Mouse (Mus musculus) CD4-positive, CD25-positive, alpha-beta regulatory T cell, adult 2 months (primary cell): ENCODE measurements at regions not wholly inside any gene's neighbourhood (a gene's known extent, or its start where the extent isn't known, plus 50 kb on each side); places are given as distances from the start of the nearest gene placed in this dataset.
"Not testable (repeated sequence)": the region's sequence is repeated elsewhere in the genome, so short reads cannot be mapped to it uniquely, and the experiment has no call there.

Experiments used
- DNase-seq: peaks from one replicate; pipeline ENCODE4 v3.0.0-alpha.2; 2012; ENCODE audit warnings: low read depth, low spot score

DNA sequence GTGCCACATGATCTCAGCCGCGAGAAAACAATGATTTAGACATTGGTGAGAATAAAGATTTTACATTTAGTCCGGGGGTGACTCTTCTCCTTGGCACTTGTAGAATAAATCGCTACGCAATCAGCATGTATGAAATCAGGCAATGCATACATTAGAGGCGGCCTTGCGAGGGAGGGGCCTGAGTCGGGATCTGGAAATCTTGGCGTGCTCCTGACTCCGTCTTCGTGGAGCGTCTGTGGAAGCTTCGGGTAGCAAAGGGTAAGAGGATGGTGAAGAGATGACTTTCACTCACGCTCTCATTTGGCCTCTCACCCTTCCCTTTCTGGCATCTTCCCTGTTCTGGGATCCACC lies 167.1 kb downstream of the Nkx6-1 start:
- no peak for DNase-seq

GRCm38 (mm10) chr5:101496924-101497697 lies 167.7 kb downstream of the Nkx6-1 start:
- DNase-seq = no peak

GRCm38 (mm10) chr5:101496161-101496560 lies 168.6 kb downstream of the Nkx6-1 start:
- no peak for DNase-seq

- DNase-seq = no peak
Observed at GRCm38 (mm10) chr5:101445792-101446191, 219.0 kb downstream of the Nkx6-1 start.

GRCm38 (mm10) chr5:101441782-101442181 lies 223.0 kb downstream of the Nkx6-1 start:
- no peak for DNase-seq

GRCm38 (mm10) chr5:101437666-101438299 lies 227.0 kb downstream of the Nkx6-1 start:
- no peak for DNase-seq

DNA sequence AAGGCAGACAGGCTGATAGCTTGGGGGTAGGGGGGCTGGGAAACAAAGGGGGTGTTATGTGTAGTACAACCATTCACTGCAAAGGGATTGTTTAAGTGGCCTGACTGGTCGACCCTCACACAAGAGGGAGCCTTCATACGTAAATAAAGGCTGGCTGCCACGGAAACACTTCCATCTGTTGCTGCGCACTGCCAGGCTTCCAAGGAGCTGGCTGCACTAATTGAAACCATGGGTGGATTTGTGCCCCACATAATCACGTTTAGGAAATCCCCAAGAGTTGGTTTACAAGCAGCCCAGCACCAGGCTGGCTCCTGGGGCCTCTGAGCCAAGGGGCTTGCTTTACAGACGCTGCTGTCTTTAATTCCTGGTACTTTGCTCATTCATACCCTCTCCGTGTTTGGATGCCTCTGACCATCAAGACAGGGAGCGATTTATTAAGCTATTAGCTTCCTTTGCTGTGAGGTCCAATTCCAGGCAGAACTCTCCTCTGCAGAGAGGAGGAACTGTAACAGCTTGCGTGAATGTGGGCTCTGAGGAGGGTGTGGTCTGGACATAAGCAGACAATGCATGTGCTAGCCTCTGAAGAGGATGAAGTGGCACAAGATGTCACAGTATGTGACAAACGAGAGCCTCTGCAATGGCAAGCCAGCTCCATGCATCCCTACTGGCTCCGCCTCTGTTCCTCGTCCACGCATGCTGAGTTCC lies 238.6 kb downstream of the Nkx6-1 start:
- no peak for DNase-seq

GRCm38 (mm10) chr5:101384316-101384715 lies 280.5 kb downstream of the Nkx6-1 start:
- DNase-seq = no peak

DNA sequence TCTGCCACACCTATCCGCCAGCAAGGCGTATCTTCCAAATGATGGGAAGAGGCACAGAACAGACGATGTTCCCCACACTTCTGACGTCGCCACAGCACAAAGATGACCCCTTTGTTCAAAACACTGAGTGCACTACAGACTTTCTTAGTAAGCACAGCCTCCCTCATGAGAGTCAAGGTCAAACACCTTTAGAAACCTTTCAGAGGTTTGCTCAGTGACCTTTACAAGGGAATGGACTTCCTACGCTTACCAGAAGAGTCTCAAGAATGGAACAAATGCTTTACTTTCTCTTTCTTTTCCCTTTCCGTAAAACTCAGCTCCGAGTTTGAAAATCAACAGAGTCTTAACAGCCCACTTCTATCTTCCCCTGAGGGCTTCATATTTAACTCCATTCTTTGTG lies 283.4 kb downstream of the Nkx6-1 start:
- DNase-seq = no peak

DNA sequence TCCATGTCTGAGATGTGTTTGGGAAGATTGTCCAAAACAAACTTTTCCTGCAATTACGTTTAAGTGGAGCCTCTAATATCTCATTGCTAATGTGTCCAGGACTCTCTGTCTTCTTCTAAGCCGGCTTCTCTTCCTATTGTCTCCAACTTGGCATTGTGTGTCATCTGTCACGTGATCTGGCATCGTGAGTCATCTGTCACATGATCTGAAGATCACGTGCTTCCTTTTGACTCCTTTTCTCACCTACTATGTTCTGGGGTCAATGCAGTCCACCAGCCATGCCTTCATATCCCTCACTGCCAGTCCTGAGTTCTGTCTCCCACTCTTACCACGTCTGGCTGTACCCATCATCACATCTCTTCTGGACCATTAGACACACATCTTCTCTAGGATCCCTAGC lies 288.1 kb downstream of the Nkx6-1 start:
- no peak for DNase-seq

DNA sequence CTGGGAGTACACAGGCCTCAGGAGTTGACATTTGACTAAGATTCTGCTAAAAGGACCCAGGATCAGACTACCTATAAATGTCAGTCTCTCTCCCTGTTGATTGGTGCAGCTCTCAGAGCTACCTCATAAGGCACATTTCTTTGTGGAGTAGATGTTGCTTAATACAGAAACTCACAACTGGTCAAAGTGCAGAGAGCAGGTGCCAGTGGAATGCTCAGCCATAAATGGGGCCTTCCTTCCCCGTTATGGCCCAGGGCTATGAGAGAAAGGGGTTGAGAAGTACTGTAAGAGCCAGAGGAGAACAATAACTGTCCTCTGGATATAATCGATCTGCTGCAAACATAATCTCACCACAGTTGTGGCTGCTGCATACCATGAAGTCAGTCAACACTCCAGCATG lies 290.7 kb downstream of the Nkx6-1 start:
- no peak for DNase-seq

GRCm38 (mm10) chr5:101372204-101372603 lies 292.6 kb downstream of the Nkx6-1 start:
- DNase-seq = no peak

GRCm38 (mm10) chr5:101365364-101365763 lies 299.4 kb downstream of the Nkx6-1 start:
- DNase-seq = no peak

GRCm38 (mm10) chr5:101359986-101360385 lies 304.8 kb downstream of the Nkx6-1 start:
- DNase-seq = no peak

DNA sequence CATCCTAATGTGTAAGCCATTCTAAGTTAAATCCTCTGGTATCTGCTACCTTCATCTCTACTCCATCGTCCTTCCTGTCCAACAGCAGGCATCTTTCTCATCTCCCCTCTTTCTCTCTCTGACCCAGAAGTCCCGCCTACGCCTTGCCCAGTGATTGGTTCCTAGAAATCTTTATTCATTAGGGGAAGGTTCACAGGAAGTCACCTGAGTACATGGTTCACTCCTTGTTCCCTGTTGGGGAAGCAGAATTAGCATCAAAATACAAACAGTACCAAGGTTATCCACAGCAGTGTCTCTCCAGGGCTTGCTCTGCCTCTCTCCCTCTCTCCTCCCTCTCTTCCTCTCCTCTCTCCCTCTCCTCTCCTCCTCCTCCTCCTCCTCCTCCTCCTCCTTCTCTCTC lies 319.4 kb downstream of the Nkx6-1 start:
- DNase-seq = no peak

DNA sequence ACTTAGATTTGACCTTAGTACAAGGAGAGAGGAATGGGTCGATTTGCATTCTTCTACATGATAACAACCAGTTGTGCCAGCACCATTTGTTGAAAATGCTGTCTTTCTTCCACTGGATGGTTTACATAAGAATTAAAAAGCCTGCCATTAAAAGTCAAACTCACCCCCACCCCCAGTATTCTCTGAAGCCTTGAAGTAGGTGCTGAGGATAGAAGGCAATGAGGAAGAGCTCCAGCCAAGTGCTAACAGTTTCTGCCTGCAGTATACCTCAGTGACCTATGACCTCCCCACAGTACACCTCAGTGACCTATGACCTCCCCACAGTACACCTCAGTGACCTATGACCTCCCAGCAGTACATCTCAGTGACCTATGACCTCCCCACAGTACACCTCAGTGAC lies 328.4 kb downstream of the Nkx6-1 start:
- DNase-seq = not testable (repeated sequence)

DNA sequence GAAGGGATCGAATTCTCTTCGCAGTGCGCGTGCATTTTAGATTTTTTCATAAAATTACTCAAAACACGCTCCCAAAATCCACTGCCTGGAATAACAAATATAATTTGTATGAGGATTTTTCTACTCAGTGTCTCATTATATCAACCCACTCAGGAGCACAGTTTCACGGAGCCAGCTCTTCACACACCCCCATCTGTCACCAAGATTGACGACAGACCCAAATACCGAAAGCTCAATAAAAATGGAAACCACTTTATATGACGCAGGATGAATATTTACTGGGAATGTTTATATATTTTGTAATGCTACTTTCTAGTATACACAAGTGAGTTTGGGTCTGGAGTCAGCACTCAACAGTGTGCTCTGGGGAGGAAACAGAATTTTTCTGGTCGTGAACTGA lies 333.0 kb downstream of the Nkx6-1 start:
- no peak for DNase-seq

- no peak for DNase-seq
Observed at GRCm38 (mm10) chr5:101326122-101326521, 338.7 kb downstream of the Nkx6-1 start.

DNA sequence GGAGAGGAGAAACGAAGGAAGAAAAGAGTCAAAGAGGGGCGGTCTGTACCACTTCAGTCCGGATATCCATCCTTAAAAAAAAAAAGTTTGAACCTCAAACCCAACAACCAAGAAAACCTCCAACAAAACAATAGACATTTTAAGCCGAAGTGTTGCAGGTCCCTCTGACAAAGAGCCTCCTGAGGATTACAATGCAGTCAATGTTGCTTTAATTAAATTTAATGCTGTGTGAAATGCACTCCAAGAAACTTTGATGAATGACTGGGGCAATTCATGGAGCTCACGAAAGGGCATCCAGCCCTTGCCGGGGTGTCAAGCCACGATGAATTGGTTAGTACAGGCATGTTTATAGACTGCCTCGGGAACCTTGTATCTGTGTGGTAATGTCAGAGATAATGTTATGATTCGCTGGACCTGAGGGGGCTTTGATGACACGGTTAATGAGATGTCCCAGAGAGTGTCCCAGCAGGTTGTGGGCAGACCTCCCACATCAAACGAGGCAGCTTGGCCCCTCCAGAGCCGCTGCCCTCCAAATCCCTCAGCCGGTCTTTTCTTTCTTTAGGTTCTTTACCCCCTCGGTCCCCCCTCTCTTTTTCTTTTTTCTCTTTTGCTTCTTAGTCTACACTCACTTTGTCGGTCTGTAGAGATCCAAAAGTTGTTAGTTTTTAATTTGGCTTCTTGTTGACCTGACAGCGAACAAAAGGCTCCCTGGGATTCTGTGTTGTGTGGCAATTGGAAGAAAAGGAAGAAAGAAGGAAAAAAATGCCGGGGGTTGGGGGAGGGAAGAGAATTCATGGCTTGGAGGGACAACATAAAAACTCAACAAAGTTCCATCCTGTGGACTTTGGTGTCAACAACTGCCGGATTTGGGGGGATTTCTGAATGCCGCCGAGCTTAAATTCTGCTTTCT lies 341.5 kb downstream of the Nkx6-1 start:
- no peak for DNase-seq

GRCm38 (mm10) chr5:101299986-101300385 lies 364.8 kb downstream of the Nkx6-1 start:
- DNase-seq = no peak

- no peak for DNase-seq
Observed at GRCm38 (mm10) chr5:101298411-101298810, 366.4 kb downstream of the Nkx6-1 start.
